Mouse (Mus musculus): Measurements from ENCODE around the gene Slc35e1.

Gene Slc35e1

DNA sequence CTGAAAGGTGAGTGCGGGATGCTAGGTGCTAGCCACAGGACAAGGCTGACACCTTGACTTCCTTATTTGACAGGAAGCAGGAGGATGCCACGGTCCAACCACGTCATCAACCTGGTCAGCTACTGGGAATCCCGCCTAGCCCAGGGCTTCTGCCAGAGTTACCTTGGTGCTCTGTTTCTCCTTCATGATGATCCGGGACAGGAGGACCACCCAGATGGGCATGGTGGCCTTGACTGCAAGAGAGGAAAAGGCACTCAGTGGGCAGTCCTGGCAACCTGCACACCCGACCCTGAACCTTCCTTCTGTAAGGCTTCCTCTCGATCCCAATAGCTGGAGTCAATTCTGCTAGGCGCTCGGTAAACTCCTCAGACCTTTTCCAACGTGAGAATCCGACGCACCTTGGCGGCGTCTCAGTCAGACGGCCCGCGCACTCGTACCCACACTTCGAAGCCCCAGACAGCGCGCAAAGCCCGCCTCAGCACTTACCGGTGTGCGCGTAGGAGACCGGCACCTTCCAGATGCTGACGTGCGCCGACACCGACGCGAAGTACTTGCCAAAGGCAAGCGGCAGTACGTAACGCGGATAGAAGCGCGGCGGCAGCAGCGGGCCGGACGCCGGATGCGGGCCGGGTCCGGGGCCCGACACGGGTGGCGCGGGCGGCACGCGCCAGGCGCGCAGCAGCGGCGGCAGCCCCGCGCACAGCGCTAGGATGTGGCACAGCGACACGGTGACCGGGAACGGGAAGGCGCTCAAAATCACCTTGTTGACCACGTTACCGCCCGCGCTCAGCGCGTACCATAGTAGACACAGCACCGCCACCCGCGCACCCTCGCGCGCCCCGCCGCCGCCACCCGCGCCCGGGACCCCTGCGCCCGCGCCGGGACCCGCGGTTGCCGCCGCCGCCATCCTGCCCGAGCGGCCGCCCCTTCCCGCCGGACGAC lies at the start of gene Slc35e1:
Slc35e1 (minus strand) TSS at position 935 of the 942 bp plus-strand sequence.
- peak; percentile 7 to 11 for DNase-seq (ENCODE audit: low spot score in 2 of 2)

DNA sequence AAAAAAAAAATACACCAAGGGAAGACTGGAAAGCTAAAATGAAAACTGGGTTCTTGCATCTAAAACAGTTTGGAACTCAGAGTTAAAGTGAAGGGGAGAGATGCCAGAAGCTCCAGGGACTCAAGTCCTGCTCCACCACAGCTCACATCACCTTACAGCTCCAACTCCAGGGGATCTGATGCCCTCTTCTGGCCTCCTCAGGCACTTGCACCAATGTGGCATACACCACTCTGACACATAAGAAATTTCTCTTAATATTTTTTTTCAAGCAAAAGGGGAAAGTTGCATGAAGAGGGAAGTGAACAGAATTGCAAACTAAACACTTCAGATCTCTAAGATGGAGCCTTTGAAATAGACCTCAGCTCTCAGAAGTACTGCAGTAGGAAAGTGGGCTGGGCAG lies 46.8 kb upstream of the Slc35e1 start:
- DNase-seq (ENCODE audit: low spot score in 2 of 2): no peak

DNA sequence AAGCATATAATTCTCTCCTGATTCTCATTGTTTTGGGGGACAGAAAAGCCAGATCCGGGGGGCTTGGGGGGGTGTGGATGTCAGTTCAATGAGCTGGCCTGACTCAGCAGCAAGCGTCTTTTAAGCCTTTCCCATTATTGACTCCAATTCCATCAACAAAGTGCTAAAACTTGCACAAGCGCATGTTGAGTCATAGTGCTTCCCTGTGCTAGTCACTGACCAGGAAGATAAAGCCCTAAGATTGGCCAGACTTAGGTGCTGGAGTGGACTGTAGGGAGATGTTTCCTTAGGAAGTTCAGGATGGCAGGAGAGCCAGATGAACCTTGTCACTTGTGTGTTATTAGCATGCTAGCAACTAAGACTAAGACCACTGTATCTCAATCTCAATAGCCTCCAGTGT lies 42.5 kb upstream of the Slc35e1 start:
- DNase-seq (ENCODE audit: low spot score in 2 of 2): no peak

DNA sequence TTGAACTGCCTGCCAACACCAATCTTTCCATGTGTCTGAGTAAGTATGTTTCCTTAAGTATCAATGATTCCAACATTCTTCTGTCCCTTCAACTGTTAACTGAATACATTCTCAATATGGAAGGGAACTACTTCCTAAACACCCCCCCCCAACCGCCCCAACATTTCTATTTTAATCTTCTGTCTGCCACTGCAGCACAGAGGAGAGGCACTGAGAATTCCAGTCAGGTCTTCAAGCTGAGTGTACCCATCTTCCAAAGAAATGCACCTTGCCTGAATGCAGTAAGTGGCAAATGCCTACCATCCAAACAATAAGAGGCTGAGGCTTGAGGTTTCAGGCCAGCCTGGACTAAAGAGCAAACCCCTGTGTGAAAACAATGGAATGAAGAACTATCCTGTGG lies 39.7 kb upstream of the Slc35e1 start:
- no peak for DNase-seq (ENCODE audit: low spot score in 2 of 2)

DNA sequence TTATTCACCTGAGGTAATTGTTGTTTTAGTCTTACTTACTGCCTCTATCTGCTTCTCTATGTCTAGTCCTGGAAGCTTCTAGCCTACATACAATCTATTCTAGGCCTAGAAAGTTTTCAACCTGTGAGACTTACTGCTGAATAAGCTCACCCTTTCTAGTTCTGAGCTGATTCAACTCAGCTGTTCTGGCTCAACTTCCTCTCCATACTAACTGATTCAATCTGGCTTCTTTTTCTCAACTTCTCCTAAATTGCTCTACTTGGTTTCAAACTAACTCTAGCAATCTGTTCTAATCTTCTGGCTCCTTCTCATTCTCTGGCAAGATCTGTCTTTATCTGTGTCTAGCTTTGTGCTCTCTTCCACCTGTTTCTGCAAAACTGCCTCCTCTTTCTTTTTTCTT lies 29.5 kb upstream of the Slc35e1 start:
- DNase-seq (ENCODE audit: low spot score in 2 of 2): no peak

DNA sequence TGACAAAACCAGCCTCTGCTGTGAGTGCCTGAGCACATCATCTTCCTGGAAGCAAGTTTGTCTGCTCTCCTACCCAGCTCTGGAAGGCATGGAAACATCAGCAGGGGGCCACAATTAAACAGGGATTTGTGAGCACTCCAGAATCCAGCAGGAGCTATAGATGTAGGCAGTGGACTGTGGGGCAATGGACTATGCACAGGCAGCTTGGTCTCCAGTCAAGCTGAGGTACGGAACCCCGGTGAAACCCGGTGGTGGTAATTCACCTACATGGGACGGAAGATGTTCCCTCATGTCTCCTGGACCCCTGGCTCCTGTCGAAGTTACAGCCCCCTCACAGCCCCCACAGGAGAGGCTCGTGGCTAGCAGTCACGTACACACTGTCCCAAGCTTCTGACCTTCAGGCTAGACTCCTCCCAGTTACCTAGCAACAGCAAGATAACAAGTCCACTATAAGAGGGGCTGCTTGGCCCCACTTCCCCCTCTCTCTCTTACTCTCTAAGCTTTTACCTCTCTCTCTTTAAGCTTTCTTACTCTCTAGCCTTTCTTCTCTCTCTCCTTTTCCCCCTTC lies 25.1 kb upstream of the Slc35e1 start:
- DNase-seq (ENCODE audit: low spot score in 2 of 2): no peak

DNA sequence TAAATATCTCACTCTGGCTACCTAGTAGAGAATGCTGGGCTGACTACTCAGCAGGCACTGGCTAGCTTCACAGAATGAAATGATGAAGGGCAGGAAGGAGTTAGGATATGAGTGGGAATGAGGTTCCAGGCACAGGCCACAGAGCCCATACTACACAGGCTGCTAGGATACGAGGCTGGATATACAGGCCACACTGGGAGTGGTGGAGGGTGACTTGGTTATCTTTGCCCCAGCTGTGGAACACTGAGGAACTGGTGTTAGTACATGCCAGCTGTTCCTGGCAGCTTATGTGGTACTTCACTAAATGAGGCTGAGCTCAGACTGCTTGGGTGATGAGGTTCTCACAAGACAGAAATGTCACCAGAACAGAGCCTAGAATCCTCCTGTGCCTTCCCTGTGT lies 20.7 kb upstream of the Slc35e1 start:
- no peak for DNase-seq (ENCODE audit: low spot score in 2 of 2)

DNA sequence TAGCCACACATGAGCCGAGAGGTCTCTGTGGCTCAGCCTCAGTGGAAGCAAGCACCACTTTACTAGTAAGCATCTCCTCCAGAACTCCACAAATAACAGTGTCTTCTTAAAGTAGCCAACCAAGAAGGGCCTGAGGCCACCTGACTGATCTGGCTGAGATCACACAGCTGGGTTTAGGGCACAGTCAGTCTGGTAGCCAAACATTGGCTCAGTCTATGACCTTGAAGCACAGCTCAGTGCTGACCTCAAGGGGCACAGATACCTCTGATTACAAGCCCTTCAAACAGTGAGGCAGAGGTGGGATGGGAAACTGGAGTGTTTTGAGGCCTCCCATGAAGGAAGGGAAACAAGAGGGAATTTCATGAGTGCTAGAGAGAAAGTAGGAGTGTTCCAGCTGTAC lies 20.2 kb upstream of the Slc35e1 start:
- no peak for DNase-seq (ENCODE audit: low spot score in 2 of 2)

DNA sequence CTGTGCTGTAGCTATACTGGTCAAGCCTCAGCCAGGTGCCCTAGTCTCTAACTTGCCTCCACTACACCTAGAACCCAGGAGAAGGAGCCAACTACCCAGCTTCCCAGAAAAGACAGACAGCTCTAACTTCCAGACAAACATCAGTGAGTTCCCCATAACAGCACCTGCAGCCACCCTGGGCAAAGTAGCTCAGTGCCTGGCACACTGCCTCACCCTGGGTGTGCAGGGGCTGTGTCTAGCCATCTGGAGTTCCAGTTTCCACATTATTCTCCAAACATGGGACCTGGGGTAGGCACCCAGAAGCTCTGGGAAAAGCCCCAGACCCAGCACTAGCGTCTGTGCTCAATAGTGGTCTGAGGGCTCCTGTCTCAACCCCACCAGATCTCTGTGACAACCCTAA lies 15.1 kb upstream of the Slc35e1 start:
- no peak for DNase-seq (ENCODE audit: low spot score in 2 of 2)

DNA sequence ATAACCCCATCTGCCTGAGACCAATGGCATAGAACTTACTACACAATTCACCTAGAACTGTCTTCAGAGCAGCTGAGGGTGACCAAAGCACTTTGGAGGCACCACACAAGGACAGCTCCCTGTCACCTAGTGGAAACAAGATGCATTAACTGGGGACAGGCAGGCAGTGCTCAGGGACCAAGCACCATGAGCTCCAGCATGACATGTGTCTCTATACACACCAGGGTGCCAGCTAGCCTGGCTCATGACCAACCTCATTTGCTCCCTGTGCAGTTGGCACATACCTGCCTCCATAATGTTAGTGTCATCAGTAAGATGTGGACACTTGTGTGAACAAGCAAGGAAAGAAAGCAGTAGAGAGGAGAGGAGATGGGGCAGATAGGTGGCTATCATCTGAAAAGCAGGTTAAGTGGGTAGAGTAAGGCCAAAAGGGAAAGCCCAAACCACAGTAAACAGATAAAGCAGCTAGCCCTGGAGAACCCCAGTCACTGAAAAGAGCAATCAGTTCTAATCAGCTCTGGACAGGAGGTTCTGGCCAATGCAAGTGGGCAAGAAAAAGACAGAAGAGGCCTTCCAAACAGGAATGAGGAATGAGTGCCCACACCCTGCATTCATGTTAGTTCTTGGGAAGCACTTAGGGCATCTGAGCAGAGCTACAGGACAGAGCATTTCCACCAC lies 12.4 kb upstream of the Slc35e1 start:
- DNase-seq (ENCODE audit: low spot score in 2 of 2): no peak

DNA sequence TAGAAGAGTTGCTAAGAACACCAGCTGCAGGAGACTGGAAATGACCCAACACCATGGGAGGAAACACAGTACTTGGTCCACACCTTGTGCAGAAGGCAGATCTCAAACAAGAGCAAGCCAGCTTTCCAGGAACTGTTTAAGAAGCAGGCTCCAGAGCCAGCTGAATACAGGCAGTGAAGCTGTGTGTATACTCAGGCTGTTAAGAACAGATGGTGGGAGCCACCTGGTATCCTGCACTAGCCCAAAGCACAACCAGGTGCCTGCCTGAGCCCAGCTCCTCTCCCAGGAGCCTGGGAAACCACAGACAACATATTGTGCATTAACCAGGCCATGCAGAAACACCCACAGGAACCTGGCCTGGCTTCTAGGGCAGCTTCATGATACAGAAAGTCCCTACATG lies 11.7 kb upstream of the Slc35e1 start:
- DNase-seq (ENCODE audit: low spot score in 2 of 2): no peak

DNA sequence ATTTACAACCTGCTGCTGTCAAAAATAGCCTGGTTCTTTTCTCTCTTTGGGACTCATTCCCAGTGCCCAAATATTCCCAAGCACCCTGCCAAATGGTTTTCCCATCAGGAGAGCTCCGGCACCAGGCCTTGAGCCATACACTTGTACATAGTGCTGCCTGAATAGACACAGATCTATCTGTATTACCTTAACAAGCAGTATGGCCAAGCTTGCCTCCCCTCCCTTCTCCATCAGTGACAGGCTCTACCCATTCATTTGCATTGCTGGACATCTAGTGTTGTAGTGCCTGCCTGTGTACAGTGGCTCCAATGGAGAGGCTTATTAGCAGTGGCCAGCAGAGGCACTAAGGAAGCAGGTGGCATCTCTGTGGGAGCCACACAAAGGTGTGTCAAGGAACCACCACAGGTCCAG lies 8.1 kb upstream of the Slc35e1 start:
- DNase-seq (ENCODE audit: low spot score in 2 of 2): no peak

DNA sequence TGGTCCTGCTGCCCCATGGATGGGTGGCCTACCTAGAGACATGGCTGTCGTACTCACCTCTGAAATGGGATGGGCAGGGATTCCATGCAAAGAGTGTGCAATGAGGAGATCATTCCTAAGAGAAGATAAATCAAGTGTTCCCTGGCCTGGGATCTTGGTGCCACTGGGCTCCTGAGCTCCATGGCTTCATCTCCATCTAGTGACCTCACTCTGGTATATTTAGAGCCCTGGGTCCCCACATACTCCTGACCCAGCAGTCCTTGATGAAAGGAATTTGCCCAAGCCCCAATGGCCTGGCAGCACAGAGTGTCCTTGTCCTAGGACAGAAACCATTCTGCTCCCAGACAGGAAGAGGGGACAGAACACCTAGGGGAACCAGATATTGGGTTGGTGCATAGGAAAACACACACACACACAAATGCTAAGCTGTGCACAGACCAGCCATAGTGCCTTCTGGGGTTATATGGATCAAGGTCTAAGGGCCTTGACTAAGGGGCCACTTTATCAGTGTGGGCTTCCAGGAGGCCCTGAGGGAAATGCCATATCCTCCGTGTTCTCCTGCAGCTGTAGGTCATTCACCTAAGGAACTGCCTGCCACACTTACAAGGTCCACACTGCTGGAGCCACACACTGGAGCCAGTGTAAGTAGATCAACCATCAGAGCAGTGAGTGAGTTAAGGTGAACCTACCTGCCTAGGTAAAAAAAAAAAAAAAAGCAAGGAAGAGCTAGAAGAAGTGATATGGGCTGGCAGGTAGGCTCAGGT lies 7.3 kb upstream of the Slc35e1 start:
- DNase-seq (ENCODE audit: low spot score in 2 of 2): no peak

DNA sequence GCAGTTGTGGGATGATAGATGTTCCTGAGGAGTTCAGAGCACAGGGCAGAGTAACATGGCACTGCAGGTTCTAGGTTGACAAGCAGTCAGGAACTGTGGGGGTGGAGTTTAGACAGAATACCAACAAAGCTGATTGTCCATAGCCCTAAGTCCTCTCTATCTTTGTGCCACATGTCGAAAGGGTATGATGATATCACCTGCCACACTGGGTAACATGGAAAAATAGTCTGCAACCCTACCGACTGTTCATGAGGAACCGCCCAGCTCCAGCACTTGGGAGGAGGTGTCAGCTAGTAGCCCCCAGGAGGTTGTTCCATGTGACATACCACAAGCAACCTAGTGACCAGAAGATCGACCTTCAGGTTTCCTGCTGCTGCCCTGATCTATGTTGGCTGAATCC lies 6.1 kb upstream of the Slc35e1 start:
- no peak for DNase-seq (ENCODE audit: low spot score in 2 of 2)

DNA sequence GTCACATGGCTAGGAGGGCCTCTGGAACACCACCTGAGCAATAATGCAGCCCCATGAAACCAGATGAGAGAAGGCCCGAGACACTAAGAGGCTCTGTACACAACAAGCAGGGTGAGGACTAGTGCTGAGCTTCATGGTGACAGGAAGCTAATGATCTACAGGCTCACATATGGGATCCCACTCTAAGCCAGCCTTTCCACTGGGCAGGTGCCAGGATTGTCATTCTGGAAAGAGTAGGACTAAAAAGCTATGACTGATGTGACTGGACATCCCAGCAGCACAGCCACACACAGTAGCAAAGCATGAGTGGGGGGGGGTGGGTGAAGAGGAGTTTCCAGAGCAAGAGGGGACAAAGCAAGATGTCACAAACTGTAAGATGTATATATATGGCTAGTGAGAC lies 5.5 kb upstream of the Slc35e1 start:
- no peak for DNase-seq (ENCODE audit: low spot score in 2 of 2)

DNA sequence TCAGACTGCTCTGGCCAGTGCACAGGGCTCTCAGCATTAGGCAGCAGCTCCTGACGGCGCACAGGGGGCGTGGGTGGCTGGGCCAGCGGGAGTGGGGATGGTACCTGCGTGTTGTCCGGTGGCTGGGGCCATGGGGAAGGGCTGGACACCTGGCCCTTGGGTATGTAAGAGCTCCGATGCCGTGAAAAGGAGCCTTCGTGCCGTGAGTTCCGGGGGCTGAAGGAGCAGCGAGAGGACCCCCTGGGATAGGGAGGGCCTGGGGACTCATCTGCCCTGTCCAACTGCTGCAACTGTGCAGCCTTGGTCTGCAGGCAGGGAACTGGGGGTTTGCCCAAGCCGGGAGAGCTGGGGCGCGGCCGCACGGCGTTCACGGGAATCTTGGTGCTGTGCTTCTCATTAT lies 3.8 kb upstream of the Slc35e1 start:
- DNase-seq (ENCODE audit: low spot score in 2 of 2): no peak

DNA sequence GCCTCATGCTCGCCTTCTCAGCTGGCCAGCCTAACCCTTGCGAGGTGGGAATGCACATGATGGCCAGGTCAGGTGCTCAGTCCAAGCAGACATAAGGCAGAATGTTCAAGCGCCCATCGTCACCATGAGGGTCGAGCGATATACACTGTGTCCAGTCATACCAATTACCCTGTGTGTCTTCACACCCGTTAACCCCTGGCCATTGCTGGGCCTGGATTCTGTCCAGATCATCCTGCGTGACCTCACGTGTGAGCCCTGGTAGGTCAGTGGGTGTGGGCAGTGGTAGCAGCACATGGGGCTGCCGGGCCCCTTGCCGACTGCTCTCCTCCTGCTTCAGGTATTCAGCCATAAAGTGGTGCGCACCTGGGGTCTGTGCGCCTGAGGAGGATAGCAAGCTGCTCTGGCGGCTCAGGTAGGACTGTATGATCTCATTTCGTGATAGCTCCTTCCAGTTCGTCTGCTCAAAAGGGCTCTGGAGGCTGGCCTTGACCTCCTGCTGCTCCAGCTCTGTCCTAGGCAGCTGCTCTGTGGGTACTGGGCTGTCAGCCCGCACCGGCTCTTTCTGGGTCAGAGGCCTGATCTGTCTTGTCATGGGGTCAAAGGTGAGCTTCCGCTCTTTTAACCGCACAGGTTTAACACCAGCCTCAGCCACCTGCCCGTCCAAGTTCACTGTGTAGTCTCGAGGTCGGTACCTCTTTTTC lies 3.1 kb upstream of the Slc35e1 start:
- DNase-seq (ENCODE audit: low spot score in 2 of 2): no peak

DNA sequence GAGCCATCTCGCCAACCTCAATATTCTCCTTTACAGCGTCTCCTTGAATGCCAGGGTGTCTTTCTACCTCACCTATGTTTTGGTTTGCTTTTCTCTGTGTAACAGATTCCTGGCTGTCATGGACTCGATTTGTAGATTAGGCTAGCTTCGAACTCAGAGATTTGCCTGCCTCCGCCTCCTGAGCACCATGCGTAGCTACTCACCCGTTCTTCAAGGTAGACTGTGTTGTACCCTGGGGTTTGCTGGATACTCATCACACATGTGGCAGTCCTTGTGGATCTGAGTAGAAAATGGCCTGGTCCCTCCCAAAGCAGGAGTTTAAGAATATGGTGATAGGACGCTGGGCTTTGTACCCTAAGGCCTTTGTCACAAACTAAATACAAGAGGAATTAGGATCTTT lies 967 bp upstream of the Slc35e1 start:
- DNase-seq (ENCODE audit: low spot score in 2 of 2): no peak

DNA sequence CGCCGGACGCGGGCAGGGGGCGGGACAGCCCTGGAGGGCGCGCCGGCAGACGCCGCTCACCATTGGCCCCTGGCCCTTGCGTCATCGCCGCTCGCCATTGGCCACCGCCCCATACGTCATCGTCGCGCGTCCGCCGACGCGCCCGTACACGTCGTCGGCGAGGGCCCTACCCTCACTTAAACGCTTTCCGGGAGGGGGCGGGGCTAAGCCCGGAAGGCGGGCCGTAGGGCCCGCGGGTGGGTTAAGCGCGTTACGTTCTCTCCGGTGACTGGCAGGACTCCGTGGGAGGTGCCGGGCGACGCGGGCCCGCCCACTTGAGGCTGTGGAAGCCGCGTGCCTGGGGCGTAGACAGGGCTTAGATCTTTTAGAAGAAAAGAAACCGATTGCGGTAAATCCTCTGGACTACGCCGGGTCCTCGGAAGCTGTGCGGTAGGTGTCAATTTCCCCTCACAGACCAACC lies 238 bp upstream of the Slc35e1 start:
- DNase-seq (ENCODE audit: low spot score in 2 of 2): peak; percentile 99 to 100

DNA sequence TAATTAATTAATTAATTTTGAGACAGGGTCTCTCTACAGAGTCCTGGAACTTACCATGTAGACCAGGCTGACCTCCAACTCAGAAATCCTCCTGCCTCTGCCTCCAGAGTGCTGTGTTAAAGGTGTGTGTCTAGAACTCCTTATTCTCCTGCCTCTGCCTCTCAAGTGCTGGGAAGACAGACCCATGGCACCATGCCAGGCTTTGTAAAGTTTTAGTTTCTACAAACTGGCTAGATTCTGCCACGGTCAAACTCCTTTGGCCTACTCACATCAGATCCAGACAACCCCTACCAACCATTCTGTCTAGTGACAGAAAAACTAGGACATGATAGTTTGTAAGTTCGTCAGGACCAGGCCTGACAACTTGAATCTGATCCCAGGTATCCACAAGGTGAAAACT lies 1.4 kb downstream of the Slc35e1 start:
- DNase-seq (ENCODE audit: low spot score in 2 of 2): no peak

DNA sequence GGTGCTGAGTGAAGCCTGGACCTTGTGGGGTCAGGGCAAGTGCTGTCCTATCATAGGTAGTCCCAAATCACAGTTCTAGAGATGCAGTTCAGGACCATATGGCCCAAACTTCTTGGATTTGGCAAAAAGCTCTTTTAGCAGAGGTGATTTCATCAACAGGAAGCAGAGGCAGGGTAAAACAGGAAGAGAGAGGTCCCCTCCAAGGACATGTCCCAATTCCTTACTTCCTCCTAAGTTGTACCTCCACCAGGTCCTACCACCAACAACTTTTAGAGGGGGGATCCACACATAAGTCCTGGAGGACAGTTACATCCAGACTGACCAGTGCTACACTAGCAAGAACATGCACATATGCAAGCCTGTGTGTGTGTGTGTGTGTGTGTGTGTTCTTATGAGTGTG lies 5.4 kb downstream of the Slc35e1 start:
- DNase-seq (ENCODE audit: low spot score in 2 of 2): no peak

Measured in spleen, postnatal 14 days (tissue).